Comparison of ENCODE assay signal across 8 mouse cellular contexts in genomic region chr15:98092372-98093120, GRCm38 (mm10). TPM values are rescaled to one million over a fixed set of nuclear protein-coding genes. Genes with fewer than 3 reads are reported as not detected.
A peak's percentile ranks its signal among the peaks of the same experiment; 100 is the strongest.
DNase-seq lines count a peak whose midpoint lies in the region; ATAC-seq and TF ChIP-seq lines count a peak whose summit lies in the region.

Pfkm (plus strand) TSS chr15:98092589.

- TF ChIP-seq CTCF in ES-Bruce4 (IDR thresholded peaks at IDR 0.05; ENCODE audit: low read depth, low read length): no peak
- TF ChIP-seq CTCF in olfactory bulb, adult 2 months (IDR thresholded peaks at IDR 0.05; ENCODE audit: insufficient read depth, low read depth, low read length): no peak

- H3K36me3 ChIP-seq in ES-Bruce4 (ENCODE audit: control insufficient read depth, insufficient read depth, low read length, poor library complexity, severe bottlenecking): peaks cover 10% of the 10 kb centered on the region
- 0 out of 2 replicates have a peak, but pooled peaks cover 7% of the 10 kb centered on the region for H3K36me3 ChIP-seq in embryonic facial prominence, embryonic 15.5 days
- no peaks in the 10 kb centered on the region for H3K36me3 ChIP-seq in heart, embryonic 16.5 days (ENCODE audit: control insufficient read depth, insufficient read depth)
- no peaks in the 10 kb centered on the region for H3K36me3 ChIP-seq in limb, embryonic 11.5 days (ENCODE audit: control insufficient read depth, insufficient read depth, low read length)

- peak within 1 kb of the TSS; percentile 92 for H3K9ac ChIP-seq in ES-Bruce4 (ENCODE audit: low read depth, poor library complexity, severe bottlenecking)
- peak within 1 kb of the TSS; percentile 85 for H3K9ac ChIP-seq in embryonic facial prominence, embryonic 15.5 days
- peak within 1 kb of the TSS; percentile 96 for H3K9ac ChIP-seq in heart, embryonic 16.5 days (ENCODE audit: low read length)
- peak within 1 kb of the TSS; percentile 91 for H3K9ac ChIP-seq in limb, embryonic 11.5 days (ENCODE audit: low read length)

- peak within 1 kb of the TSS; percentile 65 for H3K4me2 ChIP-seq in embryonic facial prominence, embryonic 15.5 days (replicated peaks)
- peak within 1 kb of the TSS; percentile 91 for H3K4me2 ChIP-seq in heart, embryonic 16.5 days (ENCODE audit: low read depth, low read length)
- peak within 1 kb of the TSS; percentile 66 for H3K4me2 ChIP-seq in limb, embryonic 11.5 days (ENCODE audit: low read depth, severe bottlenecking)

- H3K27me3 ChIP-seq in ES-Bruce4 (ENCODE audit: control insufficient read depth, insufficient read depth, low read length, poor library complexity, severe bottlenecking): no peaks in the 10 kb centered on the region
- H3K27me3 ChIP-seq in embryonic facial prominence, embryonic 15.5 days: no peaks in the 10 kb centered on the region
- H3K27me3 ChIP-seq in heart, embryonic 16.5 days (ENCODE audit: control insufficient read depth, insufficient read depth, low read length): no peaks in the 10 kb centered on the region
- H3K27me3 ChIP-seq in limb, embryonic 11.5 days (ENCODE audit: control insufficient read depth, insufficient read depth, low read length): no peaks in the 10 kb centered on the region

- H3K27ac ChIP-seq in ES-Bruce4 (ENCODE audit: insufficient read depth, low read length): peak within 1 kb of the TSS; percentile 69
- H3K27ac ChIP-seq in embryonic facial prominence, embryonic 15.5 days (replicated peaks): peak within 1 kb of the TSS; percentile 98
- H3K27ac ChIP-seq in heart, embryonic 16.5 days (ENCODE audit: low read length): peak within 1 kb of the TSS; percentile 98
- peak within 1 kb of the TSS; percentile 91 for H3K27ac ChIP-seq in limb, embryonic 11.5 days (replicated peaks; ENCODE audit: low read depth, low read length)
- H3K27ac ChIP-seq in olfactory bulb, adult 2 months (ENCODE audit: insufficient read depth, low read depth, low read length): peak within 1 kb of the TSS; percentile 89

- WGBS in embryonic facial prominence, embryonic 15.5 days: under 1% methylated on average over 30 of the region's 30 CpGs
- WGBS in heart, embryonic 16.5 days: under 1% methylated on average over 30 of the region's 30 CpGs
- 1% methylated on average over 30 of the region's 30 CpGs for WGBS in limb, embryonic 11.5 days
- WGBS in olfactory bulb, adult 2 months: 1% methylated on average over 30 of the region's 30 CpGs

- H3K4me1 ChIP-seq in ES-Bruce4 (ENCODE audit: control insufficient read depth, insufficient read depth, low read length): no peaks in the 10 kb centered on the region
- peaks cover 15% of the 10 kb centered on the region for H3K4me1 ChIP-seq in embryonic facial prominence, embryonic 15.5 days
- peaks cover 15% of the 10 kb centered on the region for H3K4me1 ChIP-seq in heart, embryonic 16.5 days (ENCODE audit: control insufficient read depth, insufficient read depth, low read length)
- peaks cover 6% of the 10 kb centered on the region; the same call in 1 of the 2 replicates for H3K4me1 ChIP-seq in limb, embryonic 11.5 days (ENCODE audit: control insufficient read depth, insufficient read depth, low read length)
- H3K4me1 ChIP-seq in olfactory bulb, adult 2 months (ENCODE audit: control insufficient read depth, insufficient read depth, low read length): no peaks in the 10 kb centered on the region

- H3K4me3 ChIP-seq in ES-Bruce4 (ENCODE audit: low read depth, low read length): peak within 1 kb of the TSS; percentile 82
- peak within 1 kb of the TSS; percentile 99 for H3K4me3 ChIP-seq in embryonic facial prominence, embryonic 15.5 days (replicated peaks)
- H3K4me3 ChIP-seq in heart, embryonic 16.5 days (ENCODE audit: low read length): peak within 1 kb of the TSS; percentile 99
- peak within 1 kb of the TSS; percentile 84 for H3K4me3 ChIP-seq in limb, embryonic 11.5 days (ENCODE audit: low read depth, low read length)
- peak within 1 kb of the TSS; percentile 75 for H3K4me3 ChIP-seq in olfactory bulb, adult 2 months (ENCODE audit: insufficient read depth, low read depth, low read length)

- H3K9me3 ChIP-seq in ES-Bruce4 (replicated peaks; ENCODE audit: control insufficient read depth, insufficient read depth, low read length, poor library complexity, severe bottlenecking): no peaks in the 10 kb centered on the region
- H3K9me3 ChIP-seq in embryonic facial prominence, embryonic 15.5 days (replicated peaks): no peaks in the 10 kb centered on the region
- no peaks in the 10 kb centered on the region for H3K9me3 ChIP-seq in heart, embryonic 16.5 days (replicated peaks; ENCODE audit: control insufficient read depth, low read length)
- H3K9me3 ChIP-seq in limb, embryonic 11.5 days (ENCODE audit: control insufficient read depth, low read length): no peaks in the 10 kb centered on the region

- no peak for TF ChIP-seq EP300 in ES-Bruce4 (IDR thresholded peaks at IDR 0.05; ENCODE audit: insufficient read depth, low read depth, low read length)

- peak; percentile 6 for TF ChIP-seq POLR2A in ES-Bruce4 (IDR thresholded peaks at IDR 0.05; ENCODE audit: insufficient read depth, low read length)
- TF ChIP-seq POLR2A in olfactory bulb, adult 2 months (IDR thresholded peaks at IDR 0.05; ENCODE audit: insufficient read depth, low read depth, low read length): no peak

- no peak for DNase-seq in heart, adult 18-20 months
- DNase-seq in heart, adult 9 months (ENCODE audit: low spot score in 2 of 2): no peak
- no peak for DNase-seq in limb, embryonic 11.5 days (ENCODE audit: low spot score)
- DNase-seq in cerebellum, postnatal 10 days: no peak

- no peak for ATAC-seq in embryonic facial prominence, embryonic 15.5 days (ENCODE audit: insufficient number of reproducible peaks, low FRiP score, low TSS enrichment, low read depth)
- ATAC-seq in heart, embryonic 16.5 days (replicated peaks; ENCODE audit: extremely low read depth, insufficient read depth, low FRiP score): no peak
- ATAC-seq in limb, embryonic 11.5 days (ENCODE audit: insufficient number of reproducible peaks, low FRiP score, low TSS enrichment, low read depth): no peak

RNA-seq across cellular contexts. Expression of gene Pfkm, which starts in this region (rescaled TPM):
- 1,000 to 10,000 TPM in 1 of 2 experiments, 100 to 1,000 TPM in 1; 867 to 1,020 TPM for total RNA-seq in heart, adult 18-20 months (2021)
- 39.8 and 42.8 TPM in 2 replicates for polyA plus RNA-seq in ES-Bruce4 (2011; ENCODE audit: insufficient read depth, insufficient read length, low read depth, missing spikeins)
- polyA plus RNA-seq in embryonic facial prominence, embryonic 15.5 days (2015; fragmentation: Nextera tagmentation; extraction: Ambion mirVana): 49.2 and 49.9 TPM in 2 replicates
- polyA plus RNA-seq in heart, embryonic 16.5 days (2015; fragmentation: Nextera tagmentation; extraction: Ambion mirVana): 145 and 157 TPM in 2 replicates
- polyA plus RNA-seq in limb, embryonic 11.5 days (2014; fragmentation: Nextera tagmentation; extraction: Ambion mirVana): 39.7 and 41.8 TPM in 2 replicates
- polyA plus RNA-seq in olfactory bulb, adult 2 months (2012; ENCODE audit: insufficient read depth, insufficient read length, low replicate concordance, missing spikeins): 219 TPM in 1 of 2 replicates, not detected in the other
